Mouse (Mus musculus) lung, adult 2 months (tissue): ENCODE data around the gene Cfap43.

Source experiments
- CTCF ChIP-seq: fragments of 200-500 bp; IDR thresholded peaks from 2 replicates; pipeline ENCODE4 v1.5.1; 2011; ENCODE audit warnings: mild to moderate bottlenecking, low read length, control low read depth; ENCODE audit not compliant: insufficient read depth
- POLR2A ChIP-seq: fragments of 200-500 bp; IDR thresholded peaks from 2 replicates; pipeline ENCODE4 v1.6.1; 2011; ENCODE audit warnings: low read depth, mild to moderate bottlenecking, control low read depth, low read length, borderline replicate concordance; ENCODE audit errors: extremely low read depth

DNA sequence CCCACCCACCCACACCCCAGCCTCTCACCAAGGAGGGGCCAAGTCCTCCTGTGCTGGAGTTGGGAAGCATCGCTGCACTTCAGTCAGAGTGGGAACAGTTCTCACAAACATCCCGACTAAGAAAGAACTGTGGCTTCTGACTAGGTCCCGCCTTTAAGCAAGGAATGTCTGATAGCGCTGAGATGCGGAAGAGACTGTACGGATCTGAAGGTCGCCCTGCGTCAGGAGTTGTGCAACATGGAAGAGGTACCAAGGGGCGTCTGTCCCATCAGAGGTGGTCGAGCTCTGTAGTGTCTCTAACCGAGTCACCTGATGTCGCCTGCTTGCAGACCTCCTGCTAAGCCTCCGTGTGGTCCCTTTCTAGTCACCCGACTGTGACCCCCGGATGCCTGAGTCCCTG, 42.8 kb downstream of the Cfap43 start:
- no peak for TF ChIP-seq CTCF
- TF ChIP-seq POLR2A = no peak
